Mouse (Mus musculus): Measurements from ENCODE around the gene Fam207a. TPM values are rescaled to one million over a fixed set of nuclear protein-coding genes. Genes with fewer than 3 reads are reported as not detected.

Gene Fam207a
- polyA plus RNA-seq (2016; fragmentation: Nextera tagmentation; extraction: Ambion mirVana), result 32.7 and 33.7 TPM in 2 replicates

DNA sequence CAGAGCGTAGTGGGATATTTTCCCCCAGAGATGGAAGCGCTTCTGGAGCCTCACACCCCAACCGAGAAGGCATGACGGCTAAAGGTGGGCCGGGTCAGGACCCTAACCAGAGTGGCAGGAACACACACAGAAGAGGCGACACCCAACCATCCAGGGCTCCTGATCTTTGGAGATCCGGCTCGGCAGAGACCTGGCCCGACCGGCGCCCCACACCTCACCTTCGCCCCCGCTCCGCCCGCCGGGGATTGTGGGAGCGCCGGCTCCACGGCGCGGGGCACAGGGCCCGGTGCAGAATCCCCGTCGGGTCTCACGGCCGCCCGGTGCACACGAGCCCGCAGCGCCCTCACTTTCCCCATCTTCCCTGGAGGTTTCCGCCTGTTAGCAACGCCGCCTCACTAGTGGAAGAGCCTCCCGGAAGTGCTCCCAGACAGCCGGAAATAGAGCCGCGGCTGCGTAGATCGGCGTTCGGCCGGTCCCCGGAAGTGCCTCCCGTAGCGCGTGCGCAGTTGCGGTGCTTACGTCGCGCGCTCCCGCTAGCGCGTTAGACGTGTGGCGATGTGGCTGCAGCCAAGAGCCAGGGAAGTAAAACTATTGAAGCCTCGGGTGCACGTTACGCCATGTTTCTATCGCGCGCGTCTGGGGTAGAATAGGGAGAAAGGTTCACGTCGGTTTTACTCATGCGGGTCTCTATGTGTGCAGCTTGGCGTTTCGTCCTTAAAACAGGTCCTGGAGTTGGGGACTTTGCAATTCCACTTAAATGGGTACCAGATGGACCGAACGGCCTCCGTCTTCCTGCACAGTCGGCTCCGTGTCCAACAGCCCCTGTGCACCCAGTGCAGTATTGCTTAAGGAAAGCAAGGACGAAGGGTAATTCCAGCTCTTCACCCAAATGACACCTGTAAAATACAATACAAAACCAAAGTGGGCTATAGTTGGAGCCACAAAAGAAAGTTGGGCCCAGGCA, at the start of gene Fam207a:
TSS of gene Fam207a (minus strand) at position 401 of the 964 bp plus-strand sequence.
- ATAC-seq, result peak; percentile 91
- Histone ChIP-seq H3K4me1 (peaks cover 44% of the 10 kb centered on the region), H3K9ac (peak within 1 kb of the TSS; percentile 81), H3K4me3 (peak within 1 kb of the TSS; percentile 80), H3K4me2 (peak within 1 kb of the TSS; percentile 82), H3K27ac (peak within 1 kb of the TSS; percentile 85), H3K36me3 (peaks cover 38% of the 10 kb centered on the region), H3K27me3 (replicated peaks) (no peaks in the 10 kb centered on the region), H3K9me3 (replicated peaks) (no peaks in the 10 kb centered on the region)
- 1% methylated on average over 75 of the region's 75 CpGs for WGBS (ENCODE audit: insufficient replicate concordance)

DNA sequence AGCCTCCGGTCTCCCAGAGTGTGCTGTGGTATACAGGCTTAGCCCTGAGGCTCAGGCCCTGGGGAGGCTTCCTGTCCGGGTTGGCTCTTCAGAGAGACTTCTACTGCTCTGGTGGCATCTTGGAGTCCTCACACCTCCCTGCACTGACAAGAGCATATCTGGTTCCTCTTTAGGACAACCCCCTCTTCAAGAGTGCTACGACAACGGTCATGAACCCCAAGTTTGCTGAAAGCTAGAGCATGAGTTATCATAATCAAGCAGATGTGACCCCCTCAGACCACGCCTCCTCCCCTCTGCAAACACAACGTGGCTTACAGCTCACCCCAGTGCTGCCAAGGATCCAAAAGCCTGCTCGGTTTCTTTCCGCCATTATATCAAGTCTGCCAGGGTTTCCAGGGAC, 49.4 kb upstream of the Fam207a start:
- 57% methylated on average over 8 of the region's 8 CpGs for WGBS (ENCODE audit: insufficient replicate concordance)
- no peak for ATAC-seq
- H3K9ac ChIP-seq, result no peak overlapping the region
- no peak overlapping the region for H3K4me3 ChIP-seq
- no peaks in the 10 kb centered on the region for H3K9me3 ChIP-seq (replicated peaks)
- peaks cover 35% of the 10 kb centered on the region for H3K4me1 ChIP-seq
- no peaks in the 10 kb centered on the region for H3K36me3 ChIP-seq
- no peak overlapping the region for H3K27ac ChIP-seq
- no peaks in the 10 kb centered on the region for H3K27me3 ChIP-seq (replicated peaks)
- no peak overlapping the region for H3K4me2 ChIP-seq

DNA sequence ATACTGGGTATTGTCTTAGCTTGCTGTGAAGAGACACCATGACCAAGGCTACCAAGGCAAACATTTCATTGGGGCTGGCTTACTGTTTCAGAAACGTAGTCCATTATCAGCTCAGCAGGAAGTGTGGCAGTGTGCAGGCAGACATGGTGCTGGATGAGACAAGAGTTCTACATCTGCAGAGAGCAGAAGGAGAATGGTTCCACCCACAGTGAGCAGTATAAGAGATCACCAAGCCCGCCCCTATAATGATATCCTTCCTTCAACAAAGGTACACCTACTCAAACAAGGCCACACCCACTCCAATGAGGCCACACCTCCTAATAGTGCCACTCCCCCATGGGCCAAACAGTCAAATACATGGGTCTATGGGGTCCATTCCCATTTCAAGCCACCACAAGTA, 45.9 kb upstream of the Fam207a start:
- WGBS (ENCODE audit: insufficient replicate concordance), result 42% methylated on average over 2 of the region's 2 CpGs
- Histone ChIP-seq H3K36me3 (no peaks in the 10 kb centered on the region), H3K27ac (0 out of 2 replicates have a peak overlapping the region, but pooled peaks have one; percentile 12), H3K9ac (no peak overlapping the region), H3K9me3 (replicated peaks) (no peaks in the 10 kb centered on the region), H3K4me2 (no peak overlapping the region), H3K4me3 (no peak overlapping the region), H3K4me1 (peaks cover 18% of the 10 kb centered on the region), H3K27me3 (replicated peaks) (no peaks in the 10 kb centered on the region)
- peak; percentile 64 for ATAC-seq

DNA sequence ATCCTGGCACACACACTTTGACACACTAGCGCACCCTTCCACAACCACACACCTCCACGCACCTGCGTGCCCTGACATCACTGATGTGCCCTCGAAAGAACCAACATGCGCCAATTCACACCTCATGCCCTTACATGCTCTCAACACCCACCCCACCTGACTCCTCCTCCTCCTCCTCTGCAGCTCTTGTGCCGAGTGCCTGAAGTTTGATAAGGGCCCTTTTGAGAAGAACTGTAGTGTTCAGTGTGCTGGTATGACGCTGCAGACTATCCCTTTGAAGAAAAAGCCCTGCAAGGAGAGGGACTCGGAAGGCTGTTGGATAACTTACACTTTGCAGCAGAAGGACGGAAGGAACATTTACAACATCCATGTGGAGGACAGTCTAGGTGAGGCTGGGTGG, 45.2 kb upstream of the Fam207a start:
- no peak overlapping the region for H3K4me3 ChIP-seq
- peaks cover 18% of the 10 kb centered on the region for H3K4me1 ChIP-seq
- peak; percentile 55 for ATAC-seq
- no peaks in the 10 kb centered on the region for H3K36me3 ChIP-seq
- no peak overlapping the region for H3K4me2 ChIP-seq
- H3K27ac ChIP-seq, result 0 out of 2 replicates have a peak overlapping the region, but pooled peaks have one; percentile 12
- no peaks in the 10 kb centered on the region for H3K27me3 ChIP-seq (replicated peaks)
- WGBS (ENCODE audit: insufficient replicate concordance), result 64% methylated on average over 9 of the region's 9 CpGs
- no peak overlapping the region for H3K9ac ChIP-seq
- no peaks in the 10 kb centered on the region for H3K9me3 ChIP-seq (replicated peaks)

DNA sequence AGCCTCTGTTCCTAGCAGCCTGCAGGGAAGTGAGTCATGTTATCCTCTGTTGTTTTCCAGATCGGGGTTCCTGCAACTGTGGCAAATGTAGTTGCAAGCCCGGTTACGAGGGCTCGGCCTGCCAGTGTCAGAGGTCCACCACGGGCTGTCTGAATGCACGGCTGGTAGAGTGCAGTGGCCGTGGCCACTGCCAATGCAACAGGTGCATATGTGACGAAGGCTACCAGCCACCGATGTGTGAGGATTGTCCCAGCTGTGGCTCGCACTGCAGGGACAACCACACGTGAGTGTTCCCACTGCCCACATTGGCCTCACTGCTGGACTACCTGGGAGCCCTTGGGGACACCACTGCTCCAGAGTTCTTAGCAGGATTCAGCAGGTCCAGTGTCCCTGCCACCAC, 44.5 kb upstream of the Fam207a start:
- WGBS (ENCODE audit: insufficient replicate concordance), result 79% methylated on average over 11 of the region's 11 CpGs
- no peak overlapping the region for H3K4me3 ChIP-seq
- H3K27ac ChIP-seq, result no peak overlapping the region
- no peaks in the 10 kb centered on the region for H3K36me3 ChIP-seq
- no peak overlapping the region for H3K4me2 ChIP-seq
- H3K4me1 ChIP-seq, result peaks cover 18% of the 10 kb centered on the region
- H3K27me3 ChIP-seq (replicated peaks), result no peaks in the 10 kb centered on the region
- H3K9ac ChIP-seq, result no peak overlapping the region
- ATAC-seq, result no peak
- H3K9me3 ChIP-seq (replicated peaks), result no peaks in the 10 kb centered on the region

GRCm38 (mm10) chr10:77557641-77558040, 42.1 kb upstream of the Fam207a start:
- Histone ChIP-seq H3K36me3 (no peaks in the 10 kb centered on the region), H3K4me2 (no peak overlapping the region), H3K9ac (no peak overlapping the region), H3K27ac (no peak overlapping the region), H3K9me3 (replicated peaks) (no peaks in the 10 kb centered on the region), H3K27me3 (replicated peaks) (no peaks in the 10 kb centered on the region), H3K4me1 (peaks cover 18% of the 10 kb centered on the region), H3K4me3 (no peak overlapping the region)
- 81% methylated on average over 4 of the region's 4 CpGs for WGBS (ENCODE audit: insufficient replicate concordance)
- ATAC-seq, result no peak

DNA sequence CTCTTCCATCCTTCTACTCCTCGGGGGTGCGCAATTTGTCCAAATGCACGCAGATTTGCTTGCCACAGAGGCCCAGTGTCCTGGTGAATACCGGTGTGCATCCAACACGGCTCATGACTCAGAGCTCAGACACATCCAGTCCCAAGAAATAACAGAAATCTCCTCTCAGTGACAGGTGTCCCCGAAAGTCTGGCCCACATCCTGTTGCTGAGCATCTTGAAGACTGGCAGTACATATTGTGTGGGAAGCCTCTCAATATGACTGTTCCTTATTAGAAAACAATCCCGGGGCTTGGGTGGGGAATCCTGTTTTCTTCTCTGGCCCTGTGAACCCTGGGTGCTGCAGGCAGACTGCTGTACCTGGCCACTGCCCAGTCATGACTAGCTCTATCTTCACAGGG, 41.0 kb upstream of the Fam207a start:
- Histone ChIP-seq H3K9me3 (replicated peaks) (no peaks in the 10 kb centered on the region), H3K4me3 (no peak overlapping the region), H3K36me3 (no peaks in the 10 kb centered on the region), H3K4me1 (peaks cover 14% of the 10 kb centered on the region), H3K27ac (no peak overlapping the region), H3K27me3 (replicated peaks) (no peaks in the 10 kb centered on the region), H3K9ac (no peak overlapping the region), H3K4me2 (no peak overlapping the region)
- ATAC-seq, result no peak
- WGBS (ENCODE audit: insufficient replicate concordance), result 76% methylated on average over 7 of the region's 7 CpGs

DNA sequence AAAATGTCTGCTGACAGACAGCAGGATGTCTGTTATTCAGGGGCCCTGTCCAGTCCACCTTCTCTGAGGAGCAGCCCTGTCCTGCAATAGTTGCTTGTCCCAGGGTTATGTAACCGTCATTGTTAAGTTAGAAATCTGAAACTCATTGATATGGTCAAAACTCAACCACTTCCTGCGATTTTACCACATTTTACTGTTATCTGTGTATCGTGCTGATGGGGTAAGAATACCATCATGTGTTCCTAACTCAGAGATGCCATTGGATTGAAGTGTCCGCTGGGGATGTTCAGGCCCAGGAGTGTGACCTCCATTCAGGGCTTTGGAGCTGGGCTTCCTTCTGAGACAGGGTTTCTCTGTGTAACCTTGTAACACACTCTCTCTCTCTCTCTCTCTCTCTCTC, 39.3 kb upstream of the Fam207a start:
- no peaks in the 10 kb centered on the region for H3K36me3 ChIP-seq
- ATAC-seq, result no peak
- no peaks in the 10 kb centered on the region for H3K4me1 ChIP-seq

DNA sequence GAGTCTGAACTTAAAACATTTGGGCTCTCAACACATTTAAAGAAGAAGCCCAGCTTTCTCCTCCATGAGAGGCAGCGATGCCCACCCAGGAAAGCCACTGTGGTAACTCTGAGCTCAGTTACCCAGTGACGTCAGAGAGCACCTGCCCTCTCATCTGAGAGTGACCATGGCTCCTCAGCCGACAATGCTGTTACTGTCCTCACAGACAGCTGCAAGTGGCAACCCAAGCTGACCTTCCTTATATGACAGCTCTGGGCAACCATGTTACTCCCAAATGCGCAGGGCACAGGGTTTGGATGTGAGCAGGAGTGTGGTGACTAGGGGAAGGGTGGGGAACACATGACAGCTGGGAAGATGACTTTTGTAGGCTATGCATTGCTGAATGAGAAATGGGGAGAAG, 37.7 kb upstream of the Fam207a start:
- H3K4me1 ChIP-seq, result no peaks in the 10 kb centered on the region
- no peak overlapping the region for H3K4me2 ChIP-seq
- H3K36me3 ChIP-seq, result peaks cover 5% of the 10 kb centered on the region; the same call in 1 of the 2 replicates
- H3K27me3 ChIP-seq (replicated peaks), result no peaks in the 10 kb centered on the region
- no peak overlapping the region for H3K27ac ChIP-seq
- WGBS (ENCODE audit: insufficient replicate concordance), result 72% methylated on average over 4 of the region's 4 CpGs
- no peak for ATAC-seq
- H3K9me3 ChIP-seq (replicated peaks), result no peaks in the 10 kb centered on the region
- no peak overlapping the region for H3K9ac ChIP-seq
- H3K4me3 ChIP-seq, result no peak overlapping the region

More for the DNA sequence above, 39.3 kb upstream of the Fam207a start:
- Histone ChIP-seq H3K27me3 (replicated peaks) (no peaks in the 10 kb centered on the region), H3K4me3 (no peak overlapping the region), H3K9ac (no peak overlapping the region), H3K27ac (no peak overlapping the region), H3K9me3 (replicated peaks) (no peaks in the 10 kb centered on the region), H3K4me2 (no peak overlapping the region)
- WGBS (ENCODE audit: insufficient replicate concordance), result 57% methylated on average over 4 of the region's 4 CpGs

DNA sequence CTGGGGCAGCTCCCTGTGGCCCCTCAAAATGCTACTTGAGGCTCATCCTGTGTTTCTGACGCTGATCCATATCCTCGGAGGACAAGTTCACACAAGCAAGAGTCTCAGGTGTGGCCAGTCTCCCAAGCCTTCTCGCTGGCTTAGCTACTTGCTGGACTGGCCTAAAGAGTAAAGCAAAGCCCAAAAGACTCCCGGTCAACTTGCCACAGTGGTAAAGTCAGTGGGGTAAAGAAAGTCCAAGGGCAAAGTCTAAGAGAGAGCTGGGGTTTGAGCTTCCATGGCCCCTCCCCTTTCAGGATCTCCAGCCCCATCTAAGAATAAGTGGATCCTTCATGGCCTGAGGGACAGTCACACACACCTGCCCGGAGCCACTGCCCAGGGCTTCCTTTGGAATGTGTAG, 36.6 kb upstream of the Fam207a start:
- ATAC-seq, result no peak
- WGBS (ENCODE audit: insufficient replicate concordance), result 83% methylated on average over 5 of the region's 5 CpGs
- Histone ChIP-seq H3K4me1 (no peaks in the 10 kb centered on the region), H3K27ac (no peak overlapping the region), H3K36me3 (peaks cover 5% of the 10 kb centered on the region; the same call in 1 of the 2 replicates), H3K4me2 (no peak overlapping the region), H3K27me3 (replicated peaks) (no peaks in the 10 kb centered on the region), H3K4me3 (no peak overlapping the region), H3K9me3 (replicated peaks) (no peaks in the 10 kb centered on the region), H3K9ac (no peak overlapping the region)

GRCm38 (mm10) chr10:77550874-77551273, 35.3 kb upstream of the Fam207a start:
- 64% methylated on average over 11 of the region's 11 CpGs for WGBS (ENCODE audit: insufficient replicate concordance)
- Histone ChIP-seq H3K9me3 (replicated peaks) (no peaks in the 10 kb centered on the region), H3K4me1 (no peaks in the 10 kb centered on the region), H3K9ac (no peak overlapping the region), H3K27me3 (replicated peaks) (no peaks in the 10 kb centered on the region), H3K4me2 (no peak overlapping the region), H3K27ac (no peak overlapping the region), H3K36me3 (peaks cover 11% of the 10 kb centered on the region; the same call in 1 of the 2 replicates), H3K4me3 (no peak overlapping the region)
- ATAC-seq, result no peak

DNA sequence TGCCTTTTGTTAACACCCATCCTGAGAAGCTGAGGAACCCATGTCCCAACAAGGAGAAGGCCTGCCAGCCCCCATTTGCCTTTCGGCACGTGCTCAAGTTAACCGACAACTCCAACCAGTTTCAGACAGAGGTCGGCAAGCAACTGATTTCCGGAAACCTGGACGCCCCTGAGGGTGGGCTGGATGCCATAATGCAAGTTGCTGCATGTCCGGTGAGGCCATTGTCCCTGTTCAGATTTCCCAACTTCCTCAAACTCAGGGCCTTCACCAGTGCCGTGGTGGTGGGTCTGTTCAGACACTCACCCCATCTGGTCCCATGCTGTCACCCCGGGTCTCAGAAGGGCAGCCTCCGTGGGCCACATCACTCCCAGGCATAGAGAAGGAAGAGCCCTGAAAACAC, 33.0 kb upstream of the Fam207a start:
- Histone ChIP-seq H3K9ac (no peak overlapping the region), H3K36me3 (peaks cover 11% of the 10 kb centered on the region; the same call in 1 of the 2 replicates), H3K27me3 (replicated peaks) (no peaks in the 10 kb centered on the region), H3K27ac (no peak overlapping the region), H3K4me3 (no peak overlapping the region), H3K9me3 (replicated peaks) (no peaks in the 10 kb centered on the region), H3K4me2 (no peak overlapping the region), H3K4me1 (no peaks in the 10 kb centered on the region)
- ATAC-seq, result no peak
- 71% methylated on average over 10 of the region's 10 CpGs for WGBS (ENCODE audit: insufficient replicate concordance)
